Mouse (Mus musculus) lung, postnatal 0 days (tissue): ENCODE measurements around the gene Ube2o. TPM values are rescaled to one million over a fixed set of nuclear protein-coding genes. Genes with fewer than 3 reads are reported as not detected.

Source experiments
- ATAC-seq: fragments of 200-750 bp; cut with Nextera tagmentation; 2 replicates; pipeline ENCODE4 v1.8.0; 2017; ENCODE audit warnings: moderate library complexity
- DNase-seq: peaks from one replicate; pipeline ENCODE4 v3.0.0-alpha.2; 2016; ENCODE audit warnings: low spot score
- H3K27ac ChIP-seq: fragments of 300-500 bp; sonication (generic); 2 replicates; pipeline ENCODE4 v1.5.1; 2014; ENCODE audit warnings: antibody characterized with exemption, mild to moderate bottlenecking, low read length, mixed read lengths
- H3K27me3 ChIP-seq: fragments of 300-500 bp; sonication (generic); replicated peaks from 2 replicates; pipeline ENCODE4 v1.6.1; 2014; ENCODE audit warnings: low read length, mixed read lengths; ENCODE audit not compliant: insufficient read depth
- H3K36me3 ChIP-seq: fragments of 300-500 bp; sonication (generic); 2 replicates; pipeline ENCODE4 v1.6.1; 2014; ENCODE audit warnings: low read length, mixed read lengths; ENCODE audit not compliant: insufficient read depth
- H3K4me1 ChIP-seq: fragments of 300-500 bp; sonication (generic); 2 replicates; pipeline ENCODE4 v1.6.1; 2014; ENCODE audit warnings: antibody characterized with exemption, low read depth, low read length, mixed read lengths; ENCODE audit not compliant: insufficient read depth
- H3K4me2 ChIP-seq: fragments of 300-500 bp; sonication (generic); replicated peaks from 2 replicates; pipeline ENCODE4 v1.6.1; 2014; ENCODE audit warnings: low read depth, mild to moderate bottlenecking, low read length, moderate library complexity, mixed read lengths
- H3K4me3 ChIP-seq: fragments of 300-500 bp; sonication (generic); 2 replicates; pipeline ENCODE4 v1.5.1; 2014; ENCODE audit warnings: low read depth, low read length
- H3K9ac ChIP-seq: fragments of 300-500 bp; sonication (generic); replicated peaks from 2 replicates; pipeline ENCODE4 v1.6.1; 2014; ENCODE audit warnings: low read depth, mild to moderate bottlenecking
- H3K9me3 ChIP-seq: fragments of 300-500 bp; sonication (generic); 2 replicates; pipeline ENCODE4 v1.6.1; 2016; ENCODE audit warnings: low read length, mixed read lengths
- CTCF ChIP-seq: IDR thresholded peaks from 2 replicates; pipeline ENCODE4 v1.5.1; 2016; ENCODE audit warnings: antibody characterized with exemption, mild to moderate bottlenecking
- EP300 ChIP-seq: IDR thresholded peaks from 2 replicates; pipeline ENCODE4 v1.6.1; 2016; ENCODE audit warnings: antibody characterized with exemption, mild to moderate bottlenecking, control low read depth
- WGBS: fragments of 180-500 bp; shearing (Covaris S2); extraction: QIAGEN DNeasy Blood & Tissue Kit; methylation state at CpG from one replicate; pipeline ENCODE4 v1.1.7; 2014; 5-methylcytosine and 5-hydroxymethylcytosine counted together
- polyA plus RNA-seq: library from polyadenylated mRNA; unstranded; fragments of >200 nt; fragmentation: Nextera tagmentation; extraction: Ambion mirVana; gene quantifications from 2 replicates; pipeline ENCODE4 v1.2.1, GENCODE M21; 2015

Ube2o gene
- polyA plus RNA-seq, 1 experiment from 2014 or later, result 9.1 TPM

GRCm38 (mm10) chr11:116575396-116575795, 5.9 kb downstream of the Ube2o start:
- ATAC-seq (peak; percentile 10; the same call in 1 of the 2 replicates), DNase-seq (no peak)
- no peak for TF ChIP-seq EP300
- no peak for TF ChIP-seq CTCF
- no peak overlapping the region for H3K4me2 ChIP-seq
- no peaks in the 10 kb centered on the region for H3K36me3 ChIP-seq
- no peak overlapping the region for H3K9ac ChIP-seq
- H3K27ac ChIP-seq, result no peak overlapping the region
- peaks cover 7% of the 10 kb centered on the region; the same call in 1 of the 2 replicates for H3K4me1 ChIP-seq
- H3K4me3 ChIP-seq, result no peak overlapping the region
- H3K9me3 ChIP-seq, result no peaks in the 10 kb centered on the region
- no peaks in the 10 kb centered on the region for H3K27me3 ChIP-seq
- 72% methylated on average over 2 of the region's 2 CpGs for WGBS

DNA sequence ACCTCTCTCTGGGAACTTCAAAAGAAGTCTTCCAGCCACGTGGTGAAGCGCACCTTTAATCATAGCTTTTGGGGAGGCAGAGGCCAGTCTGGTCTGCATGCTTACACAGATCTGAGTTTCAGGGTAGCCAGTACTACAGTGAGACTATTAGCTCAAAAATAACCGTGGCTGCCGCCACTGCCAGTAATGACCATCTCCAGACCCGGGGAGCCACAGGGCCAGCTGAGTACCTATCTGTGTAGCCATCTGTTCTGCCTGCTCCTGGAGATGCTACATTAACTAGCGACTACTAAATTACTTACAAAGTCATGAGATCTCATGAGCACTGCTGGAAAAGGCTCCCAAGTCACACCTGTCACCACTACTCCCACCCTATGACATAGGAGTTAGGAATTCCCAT, 6.3 kb downstream of the Ube2o start:
- H3K27me3 ChIP-seq, result no peaks in the 10 kb centered on the region
- H3K36me3 ChIP-seq, result no peaks in the 10 kb centered on the region
- H3K9me3 ChIP-seq, result no peaks in the 10 kb centered on the region
- no peak overlapping the region for H3K27ac ChIP-seq
- H3K4me2 ChIP-seq, result no peak overlapping the region
- 80% methylated on average over 6 of the region's 6 CpGs for WGBS
- peaks cover 6% of the 10 kb centered on the region; the same call in 1 of the 2 replicates for H3K4me1 ChIP-seq
- no peak for TF ChIP-seq CTCF
- no peak for TF ChIP-seq EP300
- ATAC-seq (no peak), DNase-seq (no peak)
- no peak overlapping the region for H3K9ac ChIP-seq
- no peak overlapping the region for H3K4me3 ChIP-seq

- DNase-seq (no peak), ATAC-seq (no peak)
- Histone ChIP-seq H3K4me3 (no peak overlapping the region), H3K9me3 (no peaks in the 10 kb centered on the region), H3K27me3 (no peaks in the 10 kb centered on the region), H3K4me1 (peaks cover 6% of the 10 kb centered on the region; the same call in 1 of the 2 replicates), H3K27ac (no peak overlapping the region), H3K9ac (no peak overlapping the region), H3K36me3 (no peaks in the 10 kb centered on the region), H3K4me2 (no peak overlapping the region)
- no peak for TF ChIP-seq CTCF
- no peak for TF ChIP-seq EP300
- 71% methylated on average over 6 of the region's 6 CpGs for WGBS
Measured at GRCm38 (mm10) chr11:116574486-116574885, 6.8 kb downstream of the Ube2o start.

DNA sequence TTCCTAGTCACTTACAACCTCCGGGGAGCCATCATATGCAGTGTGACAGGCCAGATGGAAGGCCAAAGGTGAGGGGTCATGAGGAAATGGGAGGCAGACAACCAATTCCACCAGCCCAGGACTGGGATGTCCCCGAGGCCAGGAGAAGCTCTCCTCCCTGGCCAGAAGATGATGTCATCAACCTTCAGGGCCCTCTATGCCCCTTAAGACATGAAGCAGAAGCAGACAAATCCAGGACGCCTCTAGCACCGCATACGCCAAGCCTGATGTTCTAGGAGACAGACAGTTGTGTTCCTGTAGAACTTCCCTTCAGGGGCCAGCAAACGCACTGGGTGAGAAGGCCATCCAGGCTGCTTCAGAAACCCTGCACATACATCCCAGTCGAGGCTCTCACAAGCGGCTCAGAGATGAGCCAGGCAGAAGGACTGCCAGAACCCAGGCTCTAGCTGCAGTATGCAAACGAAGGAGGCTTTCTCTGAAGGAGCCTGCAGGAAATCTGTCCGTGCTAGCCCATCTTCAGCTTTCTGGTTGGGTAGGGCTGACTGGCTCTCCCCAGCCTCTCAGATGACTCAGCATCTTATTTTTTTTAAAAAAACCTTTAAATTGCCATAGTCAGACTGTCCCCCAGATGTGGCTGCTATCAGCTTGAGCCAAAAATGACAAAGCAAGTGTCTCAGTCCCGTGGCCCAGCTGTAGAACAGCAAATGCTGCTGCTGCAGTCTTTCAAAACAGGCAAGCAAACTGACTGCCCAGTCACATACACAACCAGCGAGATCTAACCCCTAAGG, 8.3 kb downstream of the Ube2o start:
- Histone ChIP-seq H3K9ac (no peak overlapping the region), H3K27ac (no peak overlapping the region), H3K9me3 (no peaks in the 10 kb centered on the region), H3K4me2 (no peak overlapping the region), H3K4me1 (peaks cover 6% of the 10 kb centered on the region; the same call in 1 of the 2 replicates), H3K27me3 (no peaks in the 10 kb centered on the region), H3K4me3 (no peak overlapping the region), H3K36me3 (no peaks in the 10 kb centered on the region)
- WGBS, result 53% methylated on average over 12 of the region's 12 CpGs
- DNase-seq (peak; percentile 60), ATAC-seq (peak; percentile 46)
- TF ChIP-seq CTCF, result no peak
- no peak for TF ChIP-seq EP300

DNA sequence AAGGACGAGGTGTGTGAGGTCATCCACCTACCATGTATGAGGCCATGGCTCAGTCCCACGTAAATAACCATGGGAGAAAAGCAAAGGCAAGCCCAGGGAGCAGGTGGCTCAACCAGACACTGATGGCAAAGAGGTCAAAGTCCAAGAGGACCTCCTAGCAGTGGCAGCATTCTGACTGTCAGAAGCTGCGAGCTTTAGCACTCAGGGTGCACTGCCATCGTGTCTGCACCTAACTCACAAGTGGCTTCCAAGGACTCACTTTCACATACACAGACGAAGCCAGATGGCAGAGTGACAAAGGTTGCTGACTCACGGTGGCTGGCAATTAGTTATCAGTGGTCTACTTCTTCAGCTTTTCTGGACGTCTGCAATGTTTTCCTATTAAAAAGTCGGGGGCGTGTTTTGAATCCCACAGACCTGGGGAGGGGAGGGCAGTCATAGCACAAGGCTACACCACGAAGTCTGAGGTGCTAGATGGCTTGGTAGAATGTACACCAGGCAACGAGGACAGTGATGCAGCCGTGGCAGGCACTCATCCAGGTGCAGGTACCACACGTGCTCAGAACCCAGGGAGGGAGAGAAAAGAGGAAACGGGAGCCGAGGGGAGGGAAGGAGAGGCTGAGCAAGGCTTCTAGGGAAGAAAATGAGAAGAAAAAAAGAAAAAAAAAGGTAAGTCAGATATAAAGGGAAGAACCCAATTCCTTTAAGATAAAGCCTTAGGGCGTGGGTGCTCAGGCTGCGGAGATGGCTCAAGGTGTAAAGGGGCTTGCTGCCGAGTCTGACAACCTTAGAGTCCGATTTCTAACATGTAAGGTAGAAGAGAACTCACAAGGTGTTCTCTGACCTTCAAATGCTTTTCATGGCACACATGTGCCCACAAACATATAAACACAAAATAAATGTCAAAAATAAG, 9.2 kb downstream of the Ube2o start:
- DNase-seq, result no peak

DNA sequence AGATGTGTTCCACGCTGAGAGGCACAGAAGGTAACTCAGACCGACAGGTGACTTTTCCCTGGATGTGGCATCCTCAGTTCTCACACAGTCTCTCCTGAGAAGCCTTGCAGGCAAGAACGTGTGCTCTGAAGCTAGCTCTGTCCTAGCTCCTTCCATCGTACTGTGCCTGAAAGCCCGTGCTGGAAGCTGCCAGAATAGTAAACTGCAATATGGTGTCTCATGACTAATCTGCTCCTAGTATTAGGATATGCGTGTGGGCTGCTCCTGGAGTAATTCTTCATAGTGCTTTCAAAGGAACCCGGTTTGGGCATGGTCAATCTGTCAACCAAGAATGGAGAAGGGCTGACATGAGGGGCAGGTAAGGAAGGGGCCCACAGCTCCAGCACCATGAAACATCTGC, 10.4 kb downstream of the Ube2o start:
- 78% methylated on average over 7 of the region's 7 CpGs for WGBS
- Histone ChIP-seq H3K4me2 (no peak overlapping the region), H3K36me3 (no peaks in the 10 kb centered on the region), H3K9me3 (no peaks in the 10 kb centered on the region), H3K4me3 (no peak overlapping the region), H3K27ac (no peak overlapping the region), H3K9ac (no peak overlapping the region), H3K4me1 (peaks cover 7% of the 10 kb centered on the region), H3K27me3 (no peaks in the 10 kb centered on the region)
- TF ChIP-seq EP300, result no peak
- no peak for TF ChIP-seq CTCF
- DNase-seq (no peak), ATAC-seq (no peak)

More for the DNA sequence above, 9.2 kb downstream of the Ube2o start:
- Histone ChIP-seq H3K36me3 (no peaks in the 10 kb centered on the region), H3K4me1 (peaks cover 6% of the 10 kb centered on the region; the same call in 1 of the 2 replicates), H3K27ac (no peak overlapping the region), H3K27me3 (no peaks in the 10 kb centered on the region), H3K4me3 (no peak overlapping the region), H3K4me2 (no peak overlapping the region), H3K9me3 (no peaks in the 10 kb centered on the region), H3K9ac (no peak overlapping the region)
- ATAC-seq, result no peak
- 66% methylated on average over 19 of the region's 19 CpGs for WGBS
- TF ChIP-seq EP300, result no peak
- TF ChIP-seq CTCF, result no peak
